Mouse (Mus musculus) adrenal gland, postnatal 10 days (tissue): Measurements from ENCODE around the gene Gnptab. TPM values are rescaled to one million over a fixed set of nuclear protein-coding genes. Genes with fewer than 3 reads are reported as not detected.

Experiments
- total RNA-seq, 2 experiments: library from RNA; stranded (reverse); gene quantifications; 2 replicates each; pipeline ENCODE4 v1.2.3; 2021

The Gnptab gene
- total RNA-seq, 2 experiments from 2014 or later: 20.0 to 33.8 TPM

Other genes with a start within 250 kb of the Gnptab start
- 1 to 10 TPM; 2.9 to 4.4 TPM for gene Parpbp, start 232.2 kb upstream of the Gnptab start, total RNA-seq
- 10 to 100 TPM; 13.6 to 18.3 TPM for gene Nup37, start 232.1 kb upstream of the Gnptab start, total RNA-seq
- 10 to 100 TPM; 51.7 to 51.9 TPM for gene Washc3, start 178.0 kb upstream of the Gnptab start, total RNA-seq
- gene Dram1, start 52 bp upstream of the Gnptab start, total RNA-seq: 1 to 10 TPM; 5.0 to 6.5 TPM
- 1 to 10 TPM in 1 of 2 experiments, under 1 TPM in 1; 0.82 to 1.7 TPM for gene Sycp3, start 80.4 kb downstream of the Gnptab start, total RNA-seq
- gene Chpt1, start 124.9 kb downstream of the Gnptab start, total RNA-seq: 100 to 1,000 TPM; 225 to 228 TPM
- gene Mybpc1, start 226.0 kb downstream of the Gnptab start, total RNA-seq: 100 to 1,000 TPM in 1 of 2 experiments, 10 to 100 TPM in 1; 43.0 to 253 TPM